Mouse (Mus musculus) hindbrain, embryonic 12.5 days (tissue): ENCODE data around the gene Cbx3. TPM values are rescaled to one million over a fixed set of nuclear protein-coding genes. Genes with fewer than 3 reads are reported as not detected.
"Not testable (repeated sequence)": the region's sequence is repeated elsewhere in the genome, so short reads cannot be mapped to it uniquely, and the experiment has no call there.

Source experiments
- ATAC-seq: fragments of 200-750 bp; cut with Nextera tagmentation; 2 replicates; pipeline ENCODE4 v1.8.0; 2017; ENCODE audit warnings: moderate TSS enrichment; ENCODE audit not compliant: low FRiP score
- H3K27ac ChIP-seq: fragments of 300-500 bp; sonication (generic); 2 replicates; pipeline ENCODE4 v1.5.1; 2016; ENCODE audit warnings: mild to moderate bottlenecking
- H3K27me3 ChIP-seq: fragments of 300-500 bp; sonication (generic); 2 replicates; pipeline ENCODE4 v1.6.1; 2016; ENCODE audit warnings: mild to moderate bottlenecking
- H3K36me3 ChIP-seq: fragments of 300-500 bp; sonication (generic); 2 replicates; pipeline ENCODE4 v1.6.1; 2016; ENCODE audit warnings: mild to moderate bottlenecking
- H3K4me1 ChIP-seq: fragments of 300-500 bp; sonication (generic); 2 replicates; pipeline ENCODE4 v1.6.1; 2016
- H3K4me2 ChIP-seq: fragments of 300-500 bp; sonication (generic); replicated peaks from 2 replicates; pipeline ENCODE4 v1.6.1; 2016; ENCODE audit warnings: mild to moderate bottlenecking
- H3K4me3 ChIP-seq: fragments of 300-500 bp; sonication (generic); 2 replicates; pipeline ENCODE4 v1.5.1; 2016; ENCODE audit warnings: mild to moderate bottlenecking
- H3K9ac ChIP-seq: fragments of 300-500 bp; sonication (generic); 2 replicates; pipeline ENCODE4 v1.6.1; 2016; ENCODE audit warnings: mild to moderate bottlenecking, moderate library complexity
- H3K9me3 ChIP-seq: fragments of 300-500 bp; sonication (generic); replicated peaks from 2 replicates; pipeline ENCODE4 v1.6.1; 2016; ENCODE audit warnings: mild to moderate bottlenecking
- WGBS: fragments of 180-500 bp; shearing (Covaris S2); methylation state at CpG from one replicate; pipeline ENCODE4 v1.1.7; 2016; 5-methylcytosine and 5-hydroxymethylcytosine counted together
- polyA plus RNA-seq: library from polyadenylated mRNA; unstranded; fragments of >200 nt; fragmentation: Nextera tagmentation; extraction: Ambion mirVana; gene quantifications from 2 replicates; pipeline ENCODE4 v1.2.1, GENCODE M21; 2016

Cbx3 gene
- polyA plus RNA-seq, 1 experiment from 2014 or later, result 559 TPM

DNA sequence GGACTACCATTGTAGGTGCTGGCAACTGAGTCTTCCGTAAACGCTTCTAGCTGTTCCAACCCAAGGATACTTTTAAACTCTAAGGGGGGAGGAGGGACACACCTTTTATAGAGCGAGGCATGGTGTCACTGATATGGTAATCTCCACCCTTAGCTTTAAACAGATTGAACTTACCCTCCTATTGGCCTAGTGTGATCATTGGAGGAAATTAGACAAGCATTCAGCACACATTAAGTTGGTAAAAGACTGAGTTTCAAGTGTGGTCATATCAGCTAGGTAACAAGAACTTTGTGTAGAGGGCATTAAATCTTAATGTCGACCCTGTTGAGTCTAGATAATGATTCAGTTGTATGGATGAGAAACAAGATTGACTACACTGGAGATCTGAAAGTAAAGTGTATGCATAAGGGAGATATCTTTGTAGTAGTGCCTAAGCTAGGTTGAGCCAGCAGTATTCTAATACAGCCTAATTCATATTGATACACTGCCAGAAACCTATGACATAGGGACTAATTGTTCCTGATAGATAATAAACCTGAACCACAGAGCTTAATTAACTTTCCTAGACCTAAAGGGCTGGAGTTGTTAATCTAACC lies 9.1 kb downstream of the Cbx3 start:
- no peaks in the 10 kb centered on the region for H3K27me3 ChIP-seq
- no peak overlapping the region for H3K4me3 ChIP-seq
- ATAC-seq, result no peak
- peaks cover 5% of the 10 kb centered on the region for H3K4me1 ChIP-seq
- H3K9ac ChIP-seq, result no peak overlapping the region
- peaks cover 70% of the 10 kb centered on the region for H3K36me3 ChIP-seq
- H3K27ac ChIP-seq, result no peak overlapping the region
- H3K9me3 ChIP-seq, result no peaks in the 10 kb centered on the region
- WGBS, result 96% methylated on average over 4 of the region's 4 CpGs
- H3K4me2 ChIP-seq, result no peak overlapping the region

DNA sequence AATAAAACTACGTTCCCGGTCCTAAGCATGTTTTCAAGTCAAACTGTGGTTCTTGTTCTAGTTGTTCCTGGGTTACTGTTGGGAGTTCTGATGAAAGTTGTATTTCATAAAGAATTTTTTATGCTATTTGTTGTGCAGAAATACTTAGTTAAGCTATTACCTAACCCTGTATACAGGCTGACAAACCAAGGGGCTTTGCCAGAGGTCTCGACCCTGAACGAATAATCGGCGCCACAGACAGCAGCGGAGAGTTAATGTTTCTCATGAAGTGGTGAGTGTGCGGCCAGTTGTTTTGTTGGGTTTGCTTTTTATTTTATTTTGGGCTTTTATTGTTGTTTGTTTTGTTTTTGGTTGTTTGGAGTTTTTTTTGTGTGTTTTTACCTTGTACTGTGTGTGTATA lies 11.4 kb downstream of the Cbx3 start:
- Histone ChIP-seq H3K4me3 (no peak overlapping the region), H3K27me3 (no peaks in the 10 kb centered on the region), H3K4me1 (no peaks in the 10 kb centered on the region), H3K4me2 (no peak overlapping the region), H3K9me3 (no peaks in the 10 kb centered on the region), H3K9ac (no peak overlapping the region), H3K27ac (no peak overlapping the region), H3K36me3 (peaks cover 60% of the 10 kb centered on the region)
- WGBS, result 94% methylated on average over 8 of the region's 8 CpGs
- no peak for ATAC-seq

DNA sequence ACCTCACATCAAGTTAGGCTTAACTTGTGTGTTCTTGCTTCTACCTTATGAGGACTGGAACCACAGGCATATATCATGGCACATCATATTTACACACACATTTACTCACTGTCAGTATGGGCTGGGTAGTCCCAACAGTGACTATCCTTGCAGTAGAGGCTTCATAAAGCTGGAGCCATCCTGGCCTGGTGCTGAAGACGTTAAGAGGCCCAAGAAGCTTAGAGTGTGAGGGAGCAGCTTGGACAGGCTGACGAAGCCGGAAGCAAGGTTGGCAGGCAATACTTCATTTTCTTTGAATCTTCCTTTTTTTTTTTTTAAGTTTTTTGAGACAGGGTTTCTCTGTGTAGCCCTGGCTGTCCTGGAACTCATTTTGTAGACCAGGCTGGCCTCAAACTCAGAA lies 13.7 kb downstream of the Cbx3 start:
- no peaks in the 10 kb centered on the region for H3K4me1 ChIP-seq
- no peak overlapping the region for H3K4me2 ChIP-seq
- H3K4me3 ChIP-seq, result no peak overlapping the region
- H3K27me3 ChIP-seq, result no peaks in the 10 kb centered on the region
- H3K27ac ChIP-seq, result no peak overlapping the region
- H3K9me3 ChIP-seq, result peaks cover 3% of the 10 kb centered on the region; the same call in 1 of the 2 replicates
- WGBS, result 96% methylated on average over 3 of the region's 3 CpGs
- ATAC-seq, result no peak
- peaks cover 48% of the 10 kb centered on the region for H3K36me3 ChIP-seq
- H3K9ac ChIP-seq, result no peak overlapping the region

DNA sequence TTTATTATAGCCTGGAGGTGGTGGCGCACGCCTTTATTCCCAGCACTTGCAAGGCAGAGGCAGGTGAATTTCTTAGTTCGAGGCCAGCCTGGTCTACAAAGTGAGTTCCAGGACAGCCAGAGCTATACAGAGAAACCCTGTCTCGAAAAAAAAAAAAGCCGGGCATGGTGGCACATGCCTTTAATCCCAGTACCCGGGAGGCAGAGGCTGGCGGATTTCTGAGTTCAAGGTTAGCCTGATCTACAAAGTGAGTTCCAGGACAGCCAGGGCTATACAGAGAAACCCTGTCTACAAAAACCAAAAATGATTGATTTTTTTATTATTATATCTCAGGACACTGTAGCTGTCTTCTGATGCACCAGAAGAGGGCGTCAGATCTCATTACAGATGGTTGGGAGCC lies 14.4 kb downstream of the Cbx3 start:
- H3K9me3 ChIP-seq, H3K27me3 ChIP-seq, H3K4me2 ChIP-seq, H3K9ac ChIP-seq, H3K27ac ChIP-seq, ATAC-seq, H3K4me1 ChIP-seq, H3K4me3 ChIP-seq: not testable (repeated sequence)
- 89% methylated on average over 8 of the region's 8 CpGs for WGBS
- peaks cover 41% of the 10 kb centered on the region for H3K36me3 ChIP-seq

DNA sequence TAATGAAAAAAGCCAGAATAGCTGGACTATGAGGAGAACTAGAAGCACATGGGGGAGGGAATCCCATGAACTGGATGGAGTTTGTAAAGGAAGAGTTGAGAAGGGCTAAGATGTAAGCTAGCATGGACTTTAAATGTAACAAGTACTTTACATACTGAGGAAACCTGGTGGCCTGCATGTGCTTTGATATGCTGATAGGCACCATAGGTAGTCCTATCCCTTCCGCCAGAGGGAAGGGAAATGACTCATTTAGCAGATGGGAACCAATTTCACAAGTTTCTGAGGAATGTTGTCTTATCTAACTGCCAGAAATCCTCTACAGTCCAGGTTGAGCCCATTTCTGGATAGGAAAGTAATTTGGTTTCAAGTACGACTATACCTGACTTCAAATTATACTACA lies 15.5 kb downstream of the Cbx3 start:
- Histone ChIP-seq H3K36me3 (peaks cover 30% of the 10 kb centered on the region), H3K9ac (no peak overlapping the region), H3K4me2 (no peak overlapping the region), H3K9me3 (peaks cover 3% of the 10 kb centered on the region; the same call in 1 of the 2 replicates), H3K27ac (no peak overlapping the region), H3K4me3 (no peak overlapping the region), H3K4me1 (no peaks in the 10 kb centered on the region), H3K27me3 (no peaks in the 10 kb centered on the region)
- 64% methylated on average over 2 of the region's 2 CpGs for WGBS
- ATAC-seq, result no peak

DNA sequence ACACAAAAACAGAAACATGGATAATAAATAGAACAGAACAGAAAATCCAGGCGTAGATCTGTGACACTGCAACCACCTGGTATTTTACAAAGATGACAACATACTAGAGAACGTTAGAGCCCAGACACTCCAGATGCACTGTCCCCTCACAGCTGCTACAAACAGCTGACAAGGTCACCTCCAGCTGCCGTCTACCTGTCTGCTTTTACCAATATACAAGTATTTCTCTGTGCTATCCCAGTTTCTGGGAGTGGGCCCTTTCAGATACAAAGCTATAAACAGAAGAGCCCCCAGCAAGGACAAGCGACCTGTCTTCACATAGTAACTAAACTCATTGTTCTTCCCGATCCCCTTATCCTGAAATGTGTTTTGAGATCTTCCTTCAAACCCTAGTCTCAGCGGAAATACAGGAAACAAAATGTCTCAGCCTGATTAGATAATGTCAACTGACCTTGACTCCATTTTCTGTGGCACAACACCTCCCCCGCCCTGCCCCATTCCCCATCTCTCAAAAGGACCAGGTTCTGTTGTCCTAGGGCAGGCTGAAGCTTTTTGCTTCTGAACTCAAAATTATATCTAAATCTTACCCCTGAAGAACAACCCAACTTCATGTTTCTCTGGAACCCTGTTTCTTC lies 16.0 kb downstream of the Cbx3 start:
- H3K27ac ChIP-seq, result no peak overlapping the region
- H3K9me3 ChIP-seq, result peaks cover 3% of the 10 kb centered on the region; the same call in 1 of the 2 replicates
- H3K4me3 ChIP-seq, result no peak overlapping the region
- peaks cover 24% of the 10 kb centered on the region for H3K36me3 ChIP-seq
- no peak overlapping the region for H3K4me2 ChIP-seq
- no peak overlapping the region for H3K9ac ChIP-seq
- H3K27me3 ChIP-seq, result no peaks in the 10 kb centered on the region
- 80% methylated on average over 7 of the region's 7 CpGs for WGBS
- H3K4me1 ChIP-seq, result no peaks in the 10 kb centered on the region
- ATAC-seq, result no peak

DNA sequence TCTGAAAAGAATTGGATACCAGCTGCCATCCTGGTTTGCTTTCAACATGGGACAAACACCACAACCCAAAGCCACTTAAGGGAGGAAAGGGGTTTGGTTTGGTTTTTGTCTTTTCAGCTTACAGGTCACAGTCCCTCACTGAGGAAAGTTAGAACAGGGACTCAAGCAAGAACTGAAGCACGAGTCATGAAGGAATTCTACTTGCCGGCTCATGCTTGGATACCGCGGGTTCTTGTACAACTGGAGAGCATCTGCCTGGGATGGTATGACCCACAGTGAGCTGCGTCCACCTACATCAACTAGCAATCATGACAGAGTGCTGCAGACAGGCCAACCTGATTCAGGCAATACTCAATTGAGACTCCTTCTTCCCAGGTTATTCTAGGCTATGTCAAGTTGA lies 16.6 kb downstream of the Cbx3 start:
- WGBS, result 88% methylated on average over 5 of the region's 5 CpGs
- Histone ChIP-seq H3K27ac (no peak overlapping the region), H3K4me1 (no peaks in the 10 kb centered on the region), H3K36me3 (peaks cover 19% of the 10 kb centered on the region), H3K9me3 (peaks cover 3% of the 10 kb centered on the region; the same call in 1 of the 2 replicates), H3K27me3 (no peaks in the 10 kb centered on the region), H3K4me2 (no peak overlapping the region), H3K4me3 (no peak overlapping the region), H3K9ac (no peak overlapping the region)
- ATAC-seq, result no peak

DNA sequence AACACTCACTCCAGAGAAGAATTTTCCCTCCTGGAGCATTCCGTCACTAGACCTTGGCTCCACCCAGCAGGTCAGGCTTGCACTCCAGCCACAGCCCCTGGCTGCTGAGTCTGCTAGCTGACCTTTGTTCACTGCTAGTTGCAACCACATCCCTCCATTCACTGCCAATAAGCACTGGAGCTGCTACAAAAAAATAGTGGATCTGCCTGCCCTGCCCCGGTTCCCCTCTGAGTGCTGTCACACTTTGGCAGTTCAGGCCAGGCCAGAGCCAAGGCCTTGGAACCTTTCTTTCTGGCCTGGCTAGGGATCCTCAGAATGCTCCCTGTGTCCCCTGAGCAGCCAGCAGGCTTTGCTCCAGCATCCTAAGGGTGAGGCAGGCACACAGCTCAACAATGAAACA lies 19.6 kb downstream of the Cbx3 start:
- 56% methylated on average over 2 of the region's 2 CpGs for WGBS
- peaks cover 3% of the 10 kb centered on the region; the same call in 1 of the 2 replicates for H3K9me3 ChIP-seq

DNA sequence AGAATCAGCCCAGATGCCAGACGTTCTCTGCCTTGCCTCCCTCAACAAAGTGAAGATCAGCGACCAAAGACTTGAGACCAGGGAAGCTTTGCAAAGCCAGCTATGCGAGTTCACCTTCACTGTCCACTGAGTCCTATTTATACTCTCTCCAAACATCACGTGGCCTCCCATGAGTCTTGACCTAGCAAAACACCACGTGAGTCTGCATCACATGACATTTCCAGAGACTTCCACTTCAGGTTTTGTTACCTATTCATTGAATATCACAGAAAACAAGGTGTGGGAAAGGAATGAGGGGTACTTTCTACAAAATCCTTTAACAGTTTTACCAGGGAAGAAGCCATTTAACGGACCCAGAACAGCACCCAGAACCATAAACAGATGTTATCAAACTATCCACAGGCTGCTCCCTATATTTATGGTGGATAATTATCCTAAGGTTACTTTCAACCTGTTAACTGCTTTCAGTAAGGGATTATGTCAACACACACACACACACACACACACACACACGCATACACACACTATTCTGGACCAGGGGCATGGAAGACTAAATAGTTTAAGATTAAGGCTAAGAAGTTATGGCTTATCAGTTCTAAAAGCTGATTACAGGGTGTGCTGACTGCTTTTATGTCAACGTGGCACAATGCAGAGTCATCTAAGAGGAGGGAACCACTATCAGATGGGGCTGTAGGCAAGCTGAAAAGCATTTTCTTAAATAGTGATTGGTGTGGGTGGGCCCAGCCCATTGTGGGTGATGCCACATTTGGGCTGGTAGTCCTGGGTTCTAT lies 27.4 kb downstream of the Cbx3 start:
- 79% methylated on average over 8 of the region's 8 CpGs for WGBS
- H3K4me3 ChIP-seq, result no peak overlapping the region
- no peaks in the 10 kb centered on the region for H3K27me3 ChIP-seq
- ATAC-seq, result no peak
- H3K4me1 ChIP-seq, result no peaks in the 10 kb centered on the region
- no peak overlapping the region for H3K27ac ChIP-seq
- H3K9ac ChIP-seq, result no peak overlapping the region
- no peaks in the 10 kb centered on the region for H3K9me3 ChIP-seq
- H3K36me3 ChIP-seq, result no peaks in the 10 kb centered on the region
- no peak overlapping the region for H3K4me2 ChIP-seq

More for the DNA sequence above, 19.6 kb downstream of the Cbx3 start:
- Histone ChIP-seq H3K4me1 (no peaks in the 10 kb centered on the region), H3K4me3 (no peak overlapping the region), H3K4me2 (no peak overlapping the region), H3K27me3 (no peaks in the 10 kb centered on the region), H3K9ac (no peak overlapping the region), H3K27ac (no peak overlapping the region), H3K36me3 (peaks cover under 1% of the 10 kb centered on the region; the same call in 1 of the 2 replicates)
- no peak for ATAC-seq

DNA sequence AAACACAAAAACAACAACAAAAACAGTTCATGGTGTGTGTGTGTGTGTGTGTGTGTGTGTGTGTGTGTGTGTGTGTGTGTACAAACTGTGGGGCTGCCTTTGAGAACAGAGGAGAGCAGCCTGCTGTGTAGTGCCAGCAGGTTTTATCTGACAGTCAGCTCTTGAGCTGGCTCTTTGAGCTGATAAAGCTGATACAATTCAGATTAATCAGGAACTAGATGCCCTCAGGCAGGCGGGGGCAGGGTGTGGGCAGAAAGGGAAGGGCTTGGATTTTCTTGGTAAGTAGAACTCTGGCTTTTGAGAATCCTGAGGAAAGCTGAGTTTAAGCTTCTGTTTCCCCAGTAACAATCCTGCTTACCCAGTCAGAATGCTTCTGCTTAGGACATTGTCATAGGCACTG lies 35.5 kb downstream of the Cbx3 start:
- Histone ChIP-seq H3K4me1 (no peaks in the 10 kb centered on the region), H3K36me3 (no peaks in the 10 kb centered on the region), H3K27ac (no peak overlapping the region), H3K27me3 (no peaks in the 10 kb centered on the region), H3K9me3 (no peaks in the 10 kb centered on the region), H3K4me3 (no peak overlapping the region), H3K9ac (no peak overlapping the region), H3K4me2 (no peak overlapping the region)
- WGBS, result 65% methylated on average over 1 of the region's 1 CpGs
- ATAC-seq, result no peak

DNA sequence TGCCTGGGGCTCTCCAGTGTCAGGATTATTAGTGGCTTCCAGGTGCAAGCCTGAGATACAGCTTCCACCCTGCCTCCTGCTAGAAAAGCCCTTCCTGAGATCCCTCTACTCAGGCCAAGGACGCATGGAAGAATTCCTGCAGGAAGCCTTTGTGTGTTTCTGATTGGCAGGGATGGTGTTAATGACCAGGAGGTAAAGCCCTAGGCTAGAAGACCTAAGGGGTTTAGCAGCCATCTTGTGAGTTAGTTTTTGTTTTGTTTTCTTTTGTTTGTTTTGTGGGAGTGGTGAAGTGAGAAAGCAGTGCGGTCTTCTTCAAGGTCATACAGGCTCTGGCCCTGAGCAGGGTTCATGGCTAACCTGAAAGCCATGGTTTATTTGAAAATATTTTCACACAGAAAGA lies 37.4 kb downstream of the Cbx3 start:
- Histone ChIP-seq H3K4me2 (no peak overlapping the region), H3K9me3 (no peaks in the 10 kb centered on the region)

DNA sequence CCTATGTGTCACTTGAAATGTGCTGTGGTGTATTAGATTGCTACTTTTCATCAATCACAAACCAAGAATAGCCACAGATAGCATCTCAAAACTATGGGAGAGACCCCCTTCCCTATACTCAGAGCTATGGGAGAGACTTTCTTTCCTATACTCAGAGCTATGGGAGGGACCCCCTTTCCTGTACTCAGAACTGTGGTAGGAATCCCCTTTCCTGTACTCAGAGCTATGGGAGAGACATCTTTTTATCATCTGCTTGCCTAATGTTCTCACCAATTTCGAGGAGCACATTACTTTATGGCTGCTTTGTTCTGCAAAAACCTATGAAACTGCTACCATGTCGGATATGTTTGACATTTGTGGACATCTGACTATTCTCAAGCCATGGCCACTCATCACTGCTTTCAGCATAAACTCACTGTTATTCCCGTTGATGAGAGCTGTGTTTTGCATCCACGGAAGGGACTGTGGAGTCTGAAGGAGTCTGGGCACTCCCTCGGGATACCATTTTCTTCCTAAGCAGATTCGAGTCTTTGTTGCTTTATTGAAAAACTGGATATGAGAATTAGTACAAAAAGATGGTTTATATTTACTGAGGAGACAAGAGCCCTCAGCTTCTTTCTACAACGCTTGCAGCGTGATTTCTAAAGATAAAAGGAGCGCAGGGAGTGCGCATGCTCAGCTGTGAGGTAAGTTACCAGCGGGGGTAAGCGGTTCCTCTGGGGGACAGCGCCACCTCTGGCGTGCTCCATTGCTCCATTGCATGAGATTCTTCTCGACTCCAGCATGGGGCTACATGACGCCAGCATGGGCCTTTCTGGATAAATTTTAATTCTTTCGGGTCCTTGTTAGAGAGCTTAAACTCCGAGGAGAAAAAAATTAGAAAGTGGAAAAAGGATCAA lies 38.8 kb downstream of the Cbx3 start:
- no peaks in the 10 kb centered on the region for H3K4me1 ChIP-seq
- ATAC-seq, result no peak
- H3K9me3 ChIP-seq, result no peaks in the 10 kb centered on the region
- peak overlapping the region; percentile 48 for H3K4me2 ChIP-seq
- peak overlapping the region; percentile 39; the same call in 1 of the 2 replicates for H3K9ac ChIP-seq
- 27% methylated on average over 18 of the region's 18 CpGs for WGBS
- no peaks in the 10 kb centered on the region for H3K36me3 ChIP-seq
- peak overlapping the region; percentile 27 for H3K4me3 ChIP-seq
- H3K27ac ChIP-seq, result no peak overlapping the region
- H3K27me3 ChIP-seq, result no peaks in the 10 kb centered on the region

More for the DNA sequence above, 37.4 kb downstream of the Cbx3 start:
- H3K27me3 ChIP-seq, result no peaks in the 10 kb centered on the region
- no peak for ATAC-seq
- no peak overlapping the region for H3K27ac ChIP-seq
- H3K9ac ChIP-seq, result no peak overlapping the region
- no peak overlapping the region for H3K4me3 ChIP-seq
- H3K4me1 ChIP-seq, result no peaks in the 10 kb centered on the region
- no peaks in the 10 kb centered on the region for H3K36me3 ChIP-seq
- 67% methylated on average over 2 of the region's 2 CpGs for WGBS
